Mouse (Mus musculus) ovary, postnatal 10 days (tissue): Measurements from ENCODE around the gene Pak4.
A peak's percentile ranks its signal among the peaks of the same experiment; 100 is the strongest.
"Not testable (repeated sequence)": the region's sequence is repeated elsewhere in the genome, so short reads cannot be mapped to it uniquely, and the experiment has no call there.

Source experiments
- DNase-seq: peaks from one replicate; pipeline ENCODE4 v3.0.0; 2022; ENCODE audit warnings: low spot score

Gene Pak4

GRCm38 (mm10) chr7:28597642-28598446, at the start of gene Pak4, which contains the start of gene Samd4b:
TSS of gene Pak4 (minus strand) at chr7:28598185.
TSS of gene Samd4b (minus strand) at chr7:28598144.
- peak; percentile 99 for DNase-seq

DNA sequence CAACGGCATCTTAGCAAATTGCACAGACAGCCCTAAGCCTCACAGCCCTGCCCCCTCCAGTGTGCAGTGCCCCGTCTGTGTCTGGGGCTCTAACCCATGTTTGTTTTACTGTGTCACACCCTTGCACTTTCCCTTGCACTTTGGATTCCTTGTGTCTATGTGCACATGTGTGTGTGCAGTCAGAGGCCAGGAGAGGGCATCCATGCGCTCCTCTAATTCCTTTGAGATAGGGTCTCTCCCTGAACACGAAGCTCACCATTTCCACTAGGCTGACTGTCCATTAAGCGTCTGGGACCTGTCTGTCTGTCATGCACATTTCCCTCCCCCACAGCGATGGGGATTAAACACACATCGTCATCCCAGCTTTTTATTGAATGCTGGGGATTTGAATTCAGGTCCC, 49.0 kb upstream of the Pak4 start:
- DNase-seq = no peak

DNA sequence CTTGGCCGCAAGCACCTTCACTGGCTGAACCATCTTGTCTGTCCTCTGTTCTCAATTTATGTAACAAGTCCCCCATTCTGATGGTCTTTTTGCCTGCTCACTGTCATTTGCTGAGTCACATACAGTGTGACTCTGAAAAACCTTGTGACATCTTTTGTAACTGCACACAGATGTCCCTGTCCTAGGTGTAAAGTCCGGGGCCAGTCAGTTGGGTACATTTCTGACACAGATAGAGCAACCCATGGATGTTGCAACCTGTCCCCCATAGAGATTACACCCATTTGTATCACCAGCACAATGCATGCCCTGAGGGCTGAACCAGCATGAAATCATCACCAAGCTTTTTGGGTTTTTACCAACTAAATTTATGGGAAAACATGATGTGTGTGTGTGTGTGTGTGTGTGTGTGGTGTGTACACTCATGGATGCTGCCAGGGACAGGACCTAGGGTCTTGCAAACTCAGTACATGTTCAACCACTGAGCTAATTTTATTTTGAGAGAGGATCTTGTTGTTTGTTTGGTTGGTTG, 48.0 kb upstream of the Pak4 start:
- DNase-seq = no peak

GRCm38 (mm10) chr7:28645366-28645765, 47.4 kb upstream of the Pak4 start:
- DNase-seq = no peak

GRCm38 (mm10) chr7:28641546-28641945, 43.6 kb upstream of the Pak4 start:
- no peak for DNase-seq

GRCm38 (mm10) chr7:28637511-28637910, 39.5 kb upstream of the Pak4 start:
- DNase-seq = no peak

DNA sequence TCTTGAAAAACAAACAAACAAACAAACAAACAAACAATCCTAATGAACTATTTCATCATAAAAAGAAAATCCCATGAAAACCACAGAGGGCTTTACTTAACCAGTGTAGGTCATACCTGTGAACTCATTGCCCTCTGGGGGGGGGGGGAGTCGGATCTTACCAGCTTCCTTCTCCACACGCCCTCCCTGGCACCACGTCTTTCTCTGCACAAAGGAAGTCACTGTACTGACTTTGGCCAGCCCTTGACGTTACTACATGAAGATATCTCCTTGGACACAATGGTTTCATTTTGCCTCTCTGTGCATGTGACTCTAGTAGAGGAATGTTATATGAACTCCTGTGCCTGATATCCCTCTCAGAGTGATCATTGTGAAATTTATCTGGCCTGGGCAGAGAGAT, 36.1 kb upstream of the Pak4 start:
- no peak for DNase-seq

- DNase-seq = no peak
Observed at GRCm38 (mm10) chr7:28631073-28631472, 33.1 kb upstream of the Pak4 start, which contains the start of gene Acp7. TSS of gene Acp7 (minus strand) at chr7:28631332.

GRCm38 (mm10) chr7:28624791-28625190, 26.8 kb upstream of the Pak4 start:
- DNase-seq = no peak

DNA sequence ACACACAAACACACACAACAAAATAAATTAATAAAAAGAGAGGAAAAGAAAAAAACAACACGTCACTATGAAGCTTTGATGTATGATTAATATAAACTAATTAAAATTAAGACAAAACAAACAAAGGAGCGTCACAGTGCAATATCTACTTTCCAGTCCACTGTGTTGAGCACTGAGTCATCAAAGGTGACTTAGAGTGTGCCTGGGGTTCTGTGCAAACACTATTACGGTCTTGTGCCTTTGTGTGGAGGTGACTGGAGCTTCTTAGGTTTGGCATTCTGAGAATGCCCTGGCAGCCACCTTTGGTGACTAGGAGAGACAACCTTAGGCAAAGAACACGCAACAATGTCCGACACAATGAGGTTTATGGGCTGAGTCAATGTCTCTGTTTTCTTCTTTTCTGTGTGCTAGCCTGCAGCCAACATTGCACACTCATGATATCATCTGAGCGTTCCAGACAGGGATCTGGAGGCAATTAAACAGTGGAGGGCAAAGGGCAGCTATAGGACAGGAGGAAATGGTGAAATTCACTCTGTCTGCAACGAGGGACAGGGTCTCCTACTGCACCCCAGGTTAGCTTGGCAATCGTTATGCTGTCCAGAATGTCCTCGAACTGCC, 21.2 kb upstream of the Pak4 start:
- no peak for DNase-seq

DNA sequence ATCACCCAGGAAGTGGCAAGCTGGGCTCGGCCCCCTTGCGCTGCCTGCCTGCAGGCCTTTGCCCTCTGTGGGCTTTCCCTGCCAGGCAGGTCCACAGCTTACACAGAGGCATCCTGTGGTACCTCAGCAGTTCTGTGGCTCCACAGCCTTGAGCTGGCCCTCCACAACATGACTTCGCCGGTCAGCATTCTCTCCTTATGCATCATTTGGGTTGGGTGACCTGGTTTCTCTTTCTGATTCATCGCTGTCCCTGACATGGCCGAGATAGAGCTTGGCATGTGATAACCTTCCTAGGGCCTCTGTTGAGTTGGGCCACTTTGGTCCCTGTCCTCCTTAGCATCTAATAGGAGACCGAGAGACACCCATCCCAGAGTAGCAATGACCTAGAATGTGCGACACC, 8.0 kb upstream of the Pak4 start:
- no peak for DNase-seq

- not testable (repeated sequence) for DNase-seq
Observed at GRCm38 (mm10) chr7:28603788-28604187, 5.8 kb upstream of the Pak4 start.

GRCm38 (mm10) chr7:28603136-28603535, 5.2 kb upstream of the Pak4 start:
- no peak for DNase-seq

DNA sequence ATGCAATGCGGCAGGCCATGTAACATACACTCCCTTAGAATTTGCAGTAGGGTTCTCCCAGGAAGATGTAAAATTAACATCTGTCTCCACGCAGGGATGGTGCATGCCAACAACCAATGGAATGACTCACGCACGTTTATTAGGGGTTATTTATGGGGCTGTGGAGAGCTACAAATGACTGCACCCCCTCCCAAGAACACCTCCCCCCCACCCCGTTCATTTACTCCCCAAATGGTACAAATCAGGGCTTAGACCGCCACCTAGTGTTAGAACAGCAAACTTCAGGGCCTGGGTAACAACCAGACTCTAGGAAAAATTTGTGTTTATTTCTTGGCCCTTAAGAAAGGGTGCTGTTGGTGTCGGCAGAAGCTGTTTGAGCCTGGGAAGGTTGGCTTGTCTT, 3.7 kb upstream of the Pak4 start:
- DNase-seq = no peak

- no peak for DNase-seq
Observed at GRCm38 (mm10) chr7:28601029-28601428, 3.0 kb upstream of the Pak4 start.

DNA sequence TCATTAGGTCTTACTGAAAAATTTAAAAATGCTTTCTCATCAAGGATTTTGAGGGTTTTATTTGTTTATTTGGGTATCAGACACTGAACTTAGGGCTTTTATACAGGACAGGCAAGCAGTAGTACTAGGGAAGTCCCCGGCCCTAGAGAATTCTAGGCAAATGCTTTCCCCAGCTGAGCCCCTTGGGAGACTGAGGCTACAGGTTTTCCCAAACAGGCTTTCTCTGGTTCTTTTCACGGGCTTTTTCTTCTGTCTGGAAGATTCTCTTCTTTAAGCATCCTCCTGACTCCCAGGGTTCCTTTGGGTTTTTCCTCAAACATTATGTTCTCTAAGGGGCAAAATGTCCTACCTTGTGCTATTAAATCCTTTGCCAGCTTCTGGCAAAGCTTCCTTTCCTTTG, 966 bp upstream of the Pak4 start:
- DNase-seq = no peak

GRCm38 (mm10) chr7:28597277-28597570, 761 bp downstream of the Pak4 start:
- no peak for DNase-seq

DNA sequence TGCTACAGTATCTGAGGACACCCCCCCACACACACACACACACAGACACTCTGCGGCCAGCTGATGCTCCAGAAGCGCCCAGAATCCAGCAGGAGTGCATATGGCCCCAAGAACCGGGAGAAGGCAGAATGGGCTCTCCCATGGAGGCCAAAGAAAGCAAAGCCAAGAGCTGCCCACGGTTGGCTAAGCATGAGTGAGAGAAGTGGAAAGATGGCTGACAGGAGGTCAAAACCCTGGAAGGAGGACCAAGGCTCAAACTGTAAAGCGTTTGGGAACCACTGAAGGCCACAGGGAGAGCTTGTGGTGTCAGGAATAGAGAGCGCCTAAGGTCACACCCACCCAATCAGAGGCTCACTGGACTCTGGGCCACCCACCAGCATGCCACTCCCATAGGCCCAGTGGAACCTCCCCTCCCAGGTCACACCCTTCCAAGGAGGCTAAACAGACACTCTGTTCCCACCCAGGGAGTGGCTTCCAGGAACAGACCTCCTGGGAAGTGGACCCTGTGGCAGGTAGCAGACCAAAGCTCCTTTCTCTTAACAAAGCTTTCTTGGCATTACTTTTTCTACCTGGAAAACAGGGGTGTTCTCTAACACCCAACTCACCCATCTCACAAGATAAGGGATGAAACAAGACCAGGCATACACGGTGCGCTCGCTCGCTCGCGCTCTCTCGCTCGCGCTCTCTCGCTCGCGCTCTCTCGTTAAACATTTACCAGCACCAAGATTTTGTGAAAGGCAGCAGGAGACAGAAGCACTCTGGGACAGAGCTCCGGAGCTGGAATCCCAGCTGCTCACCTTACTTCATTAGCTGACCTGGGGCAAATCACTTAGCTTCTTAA, 1.3 kb downstream of the Pak4 start:
- no peak for DNase-seq

- no peak for DNase-seq
Observed at GRCm38 (mm10) chr7:28595751-28596435, 2.1 kb downstream of the Pak4 start.

GRCm38 (mm10) chr7:28593206-28594111, 4.5 kb downstream of the Pak4 start:
- DNase-seq = no peak

- no peak for DNase-seq
Observed at GRCm38 (mm10) chr7:28591862-28592261, 6.1 kb downstream of the Pak4 start.
